Mouse (Mus musculus): ENCODE data around the gene Gfra4. TPM values are rescaled to one million over a fixed set of nuclear protein-coding genes. Genes with fewer than 3 reads are reported as not detected.

Gfra4 gene
- total RNA-seq, 1 experiment from 2014 or later, result 6.3 TPM

Small RNAs within 50 kb of the gene (microRNA-seq; reads per million reads assigned to microRNA genes)
- gene Mir6973b, result 0 reads per million in 2 experiments

Other genes with a start within 250 kb of the Gfra4 start
- gene 4930402H24Rik, start 136.7 kb downstream of the Gfra4 start, total RNA-seq (2021), result 29.6 and 38.9 TPM in 2 replicates
- gene Atrn, start 136.6 kb downstream of the Gfra4 start, total RNA-seq (2021), result 35.0 and 41.2 TPM in 2 replicates
- gene Adam33, start 20.7 kb upstream of the Gfra4 start, total RNA-seq (2021), result 3.8 and 4.8 TPM in 2 replicates
- gene Siglec1, start 43.7 kb upstream of the Gfra4 start, total RNA-seq (2021), result 2.6 and 2.7 TPM in 2 replicates
- 10.8 and 12.2 TPM in 2 replicates for gene Hspa12b, start 84.2 kb upstream of the Gfra4 start, total RNA-seq (2021)
- not detected in 2 replicates for gene Gm11037, start 90.4 kb upstream of the Gfra4 start, total RNA-seq (2021)
- gene 1700037H04Rik, start 117.0 kb upstream of the Gfra4 start, total RNA-seq (2021), result 59.8 and 74.8 TPM in 2 replicates
- gene Cenpb, start 137.0 kb upstream of the Gfra4 start, total RNA-seq (2021), result 52.9 and 66.5 TPM in 2 replicates
- gene Cdc25b, start 143.9 kb upstream of the Gfra4 start, total RNA-seq (2021), result 8.3 and 10.8 TPM in 2 replicates
- 5.0 and 7.6 TPM in 2 replicates for gene Spef1, start 144.2 kb upstream of the Gfra4 start, total RNA-seq (2021)
- gene Ap5s1, start 164.0 kb upstream of the Gfra4 start, total RNA-seq (2021), result 18.6 and 24.5 TPM in 2 replicates
- gene Mavs, start 191.0 kb upstream of the Gfra4 start, total RNA-seq (2021), result 44.2 and 45.9 TPM in 2 replicates
- 65.7 and 72.4 TPM in 2 replicates for gene Pank2, start 219.4 kb upstream of the Gfra4 start, total RNA-seq (2021)

All from adrenal gland, postnatal 25 days (tissue).